15 mouse cellular contexts compared by ENCODE assay signal in genomic region chr7:84112351-84113034, GRCm38 (mm10). TPM values are rescaled to one million over a fixed set of nuclear protein-coding genes. Genes with fewer than 3 reads are reported as not detected.
DNase-seq lines count a peak whose midpoint lies in the region; ATAC-seq and TF ChIP-seq lines count a peak whose summit lies in the region.
"Had no signal": no experiment of that assay in that cellular context is flagged by ENCODE, and none has a peak within 500 bp of the region (broad histone marks: within the 10 kb centered on the region; RNA-seq: fewer than 3 reads in every experiment).

No protein-coding gene starts in this region.

- 56% methylated on average over 6 of the region's 6 CpGs for WGBS in heart, embryonic 16.5 days
- 61% methylated on average over 6 of the region's 6 CpGs for WGBS in lung, postnatal 0 days
- 30% methylated on average over 6 of the region's 6 CpGs for WGBS in forebrain, embryonic 15.5 days
- WGBS in neural tube, embryonic 15.5 days = 35% methylated on average over 6 of the region's 6 CpGs

- H3K27ac ChIP-seq in heart, embryonic 16.5 days (ENCODE audit: low read length) = peak overlapping the region; percentile 55
- H3K27ac ChIP-seq in lung, postnatal 0 days (ENCODE audit: low read length) = 0 out of 2 replicates have a peak overlapping the region, but pooled peaks have one; percentile 44
- H3K27ac ChIP-seq in forebrain, embryonic 15.5 days (replicated peaks) = 0 out of 2 replicates have a peak overlapping the region, but pooled peaks have one; percentile 15
- peak overlapping the region; percentile 61 for H3K27ac ChIP-seq in neural tube, embryonic 15.5 days (replicated peaks)
- H3K27ac ChIP-seq: gastrocnemius, adult 2 months; limb, embryonic 15.5 days had no signal

- H3K27me3 ChIP-seq in heart, embryonic 16.5 days (ENCODE audit: control insufficient read depth, insufficient read depth, low read length) = no peaks in the 10 kb centered on the region
- no peaks in the 10 kb centered on the region for H3K27me3 ChIP-seq in lung, postnatal 0 days (replicated peaks; ENCODE audit: insufficient read depth, low read length)
- H3K27me3 ChIP-seq in forebrain, embryonic 15.5 days = no peaks in the 10 kb centered on the region
- no peaks in the 10 kb centered on the region for H3K27me3 ChIP-seq in neural tube, embryonic 15.5 days (replicated peaks)
- H3K27me3 ChIP-seq: heart, embryonic 12.5 days; limb, embryonic 15.5 days had no signal

- no peak for TF ChIP-seq CTCF in lung, postnatal 0 days (IDR thresholded peaks at IDR 0.05)

- no peak overlapping the region for H3K4me3 ChIP-seq in heart, embryonic 16.5 days (ENCODE audit: low read length)
- no peak overlapping the region for H3K4me3 ChIP-seq in lung, postnatal 0 days (ENCODE audit: low read depth, low read length)
- no peak overlapping the region for H3K4me3 ChIP-seq in forebrain, embryonic 15.5 days
- no peak overlapping the region for H3K4me3 ChIP-seq in neural tube, embryonic 15.5 days (replicated peaks)
- H3K4me3 ChIP-seq: gastrocnemius, adult 2 months; heart, embryonic 12.5 days; limb, embryonic 15.5 days had no signal

- DNase-seq in heart, adult 18-20 months = no peak
- peak; percentile 45 for DNase-seq in lung, postnatal 0 days (ENCODE audit: low spot score)
- no peak for DNase-seq in lung, postnatal 36 days
- no peak for DNase-seq in frontal cortex, postnatal 36 days (ENCODE audit: low spot score in 2 of 2)
- no peak for DNase-seq in ovary, adult 18-20 months (ENCODE audit: low spot score)
- DNase-seq: adrenal gland, postnatal 10 days; cerebellum, adult 9-10 months; gastrocnemius, adult 2 months; kidney, postnatal 14 days; layer of hippocampus, adult 9-11 months had no signal

- no peak overlapping the region for H3K9ac ChIP-seq in heart, embryonic 16.5 days (ENCODE audit: low read length)
- H3K9ac ChIP-seq in lung, postnatal 0 days (replicated peaks; ENCODE audit: low read depth) = no peak overlapping the region
- H3K9ac ChIP-seq in forebrain, embryonic 15.5 days (replicated peaks) = no peak overlapping the region
- H3K9ac ChIP-seq in neural tube, embryonic 15.5 days (replicated peaks) = 0 out of 2 replicates have a peak overlapping the region, but pooled peaks have one; percentile 3
- H3K9ac ChIP-seq: heart, embryonic 12.5 days; limb, embryonic 15.5 days had no signal

- no peak for ATAC-seq in heart, embryonic 16.5 days (replicated peaks; ENCODE audit: extremely low read depth, insufficient read depth, low FRiP score)
- peak; percentile 25; the same call in 1 of the 2 replicates for ATAC-seq in lung, postnatal 0 days
- ATAC-seq in forebrain, embryonic 15.5 days (replicated peaks) = peak; percentile 59
- no peak for ATAC-seq in neural tube, embryonic 15.5 days (ENCODE audit: low FRiP score)

- TF ChIP-seq EP300 in lung, postnatal 0 days (IDR thresholded peaks at IDR 0.05) = 0 out of 2 replicates have a peak, but pooled peaks have one; percentile 2

- no peak overlapping the region for H3K4me2 ChIP-seq in heart, embryonic 16.5 days (ENCODE audit: low read depth, low read length)
- no peak overlapping the region for H3K4me2 ChIP-seq in lung, postnatal 0 days (replicated peaks; ENCODE audit: low read depth, low read length)
- no peak overlapping the region for H3K4me2 ChIP-seq in forebrain, embryonic 15.5 days (replicated peaks)
- H3K4me2 ChIP-seq in neural tube, embryonic 15.5 days = no peak overlapping the region
- H3K4me2 ChIP-seq: heart, embryonic 12.5 days; limb, embryonic 15.5 days had no signal

- no peaks in the 10 kb centered on the region for H3K9me3 ChIP-seq in heart, embryonic 16.5 days (replicated peaks; ENCODE audit: control insufficient read depth, low read length)
- no peaks in the 10 kb centered on the region for H3K9me3 ChIP-seq in lung, postnatal 0 days (ENCODE audit: low read length)
- H3K9me3 ChIP-seq in forebrain, embryonic 15.5 days = no peaks in the 10 kb centered on the region
- H3K9me3 ChIP-seq in neural tube, embryonic 15.5 days (replicated peaks) = no peaks in the 10 kb centered on the region
- H3K9me3 ChIP-seq: heart, embryonic 12.5 days; limb, embryonic 15.5 days had no signal

- peaks cover 16% of the 10 kb centered on the region for H3K36me3 ChIP-seq in heart, embryonic 16.5 days (ENCODE audit: control insufficient read depth, insufficient read depth)
- H3K36me3 ChIP-seq in lung, postnatal 0 days (ENCODE audit: insufficient read depth, low read length) = no peaks in the 10 kb centered on the region
- H3K36me3 ChIP-seq in forebrain, embryonic 15.5 days = peaks cover 23% of the 10 kb centered on the region; the same call in 1 of the 2 replicates
- peaks cover 19% of the 10 kb centered on the region for H3K36me3 ChIP-seq in neural tube, embryonic 15.5 days

- H3K4me1 ChIP-seq in heart, embryonic 16.5 days (ENCODE audit: control insufficient read depth, insufficient read depth, low read length) = peaks cover 36% of the 10 kb centered on the region
- peaks cover 15% of the 10 kb centered on the region; the same call in 1 of the 2 replicates for H3K4me1 ChIP-seq in lung, postnatal 0 days (ENCODE audit: insufficient read depth, low read depth, low read length)
- peaks cover 27% of the 10 kb centered on the region for H3K4me1 ChIP-seq in forebrain, embryonic 15.5 days
- peaks cover 49% of the 10 kb centered on the region for H3K4me1 ChIP-seq in neural tube, embryonic 15.5 days

RNA-seq across cellular contexts. Expression of gene Cemip, which starts 26.2 kb away (rescaled TPM):
- 0.32 and 0.64 TPM in 2 replicates for polyA plus RNA-seq in heart, embryonic 16.5 days (2015; fragmentation: Nextera tagmentation; extraction: Ambion mirVana)
- under 1 TPM in 1 of 2 experiments, not detected in 1; 0.08 TPM for total RNA-seq in heart, adult 18-20 months (2021)
- polyA plus RNA-seq in lung, postnatal 0 days (2015; fragmentation: Nextera tagmentation; extraction: Ambion mirVana) = 0.57 and 0.83 TPM in 2 replicates
- 0.70 and 0.72 TPM in 2 replicates for polyA plus RNA-seq in forebrain, embryonic 15.5 days (2015; fragmentation: Nextera tagmentation; extraction: Ambion mirVana)
- 0.83 and 1.0 TPM in 2 replicates for polyA plus RNA-seq in neural tube, embryonic 15.5 days (2015; fragmentation: Nextera tagmentation; extraction: Ambion mirVana)
- total RNA-seq: gastrocnemius, adult 2 months had no signal

RNA-seq across cellular contexts. Expression of gene Abhd17c, which starts 39.2 kb away (rescaled TPM):
- 14.5 and 34.1 TPM in 2 replicates for polyA plus RNA-seq in heart, embryonic 16.5 days (2015; fragmentation: Nextera tagmentation; extraction: Ambion mirVana)
- 10 to 100 TPM; 29.8 to 35.7 TPM for total RNA-seq in heart, adult 18-20 months (2021)
- 91.3 and 104 TPM in 2 replicates for polyA plus RNA-seq in lung, postnatal 0 days (2015; fragmentation: Nextera tagmentation; extraction: Ambion mirVana)
- 74.2 and 84.1 TPM in 2 replicates for polyA plus RNA-seq in forebrain, embryonic 15.5 days (2015; fragmentation: Nextera tagmentation; extraction: Ambion mirVana)
- polyA plus RNA-seq in neural tube, embryonic 15.5 days (2015; fragmentation: Nextera tagmentation; extraction: Ambion mirVana) = 45.2 and 71.7 TPM in 2 replicates

Comparison
In these comparisons a context has a peak if more than half of its experiments do, and no peak if none do; other contexts are left out.
1. ATAC-seq: peak in lung, postnatal 0 days (single experiment) and forebrain, embryonic 15.5 days (single experiment); none in heart, embryonic 16.5 days (single experiment) and neural tube, embryonic 15.5 days (single experiment).
2. Peak in every context shown above with its lines, with median percentiles within 50 percentile points of each other: H3K27ac ChIP-seq.